Mouse (Mus musculus): Measurements from ENCODE around the gene Csk.

The Csk gene

DNA sequence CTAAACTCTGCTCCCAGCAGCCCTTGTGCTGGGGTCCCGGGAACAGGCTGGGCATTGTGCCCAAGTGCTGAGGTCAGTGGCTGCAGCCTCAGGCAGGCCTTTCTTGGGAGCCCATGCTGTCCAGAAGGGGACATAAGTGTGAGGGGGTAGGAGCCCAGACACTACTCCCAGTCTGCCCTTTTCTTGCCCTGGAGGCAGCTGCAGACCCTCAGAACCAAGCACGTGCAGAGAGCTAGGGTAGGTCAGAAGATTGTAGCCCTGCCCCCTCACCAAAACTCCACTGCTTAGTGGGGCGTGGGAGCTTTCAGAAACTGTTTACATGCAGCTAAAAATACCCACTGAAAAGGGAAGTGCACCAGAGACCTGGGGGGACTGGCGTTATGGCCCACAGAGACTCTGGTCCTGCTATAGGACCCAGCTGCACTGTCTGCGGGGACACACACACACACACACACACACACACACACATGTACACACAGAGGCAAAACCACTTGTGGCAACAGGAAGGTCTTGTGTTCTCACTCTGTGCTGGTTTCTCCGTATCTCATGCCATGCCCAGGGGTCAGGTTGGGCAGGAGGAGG lies 15.6 kb downstream of the Csk start:
- DNase-seq, result no peak

DNA sequence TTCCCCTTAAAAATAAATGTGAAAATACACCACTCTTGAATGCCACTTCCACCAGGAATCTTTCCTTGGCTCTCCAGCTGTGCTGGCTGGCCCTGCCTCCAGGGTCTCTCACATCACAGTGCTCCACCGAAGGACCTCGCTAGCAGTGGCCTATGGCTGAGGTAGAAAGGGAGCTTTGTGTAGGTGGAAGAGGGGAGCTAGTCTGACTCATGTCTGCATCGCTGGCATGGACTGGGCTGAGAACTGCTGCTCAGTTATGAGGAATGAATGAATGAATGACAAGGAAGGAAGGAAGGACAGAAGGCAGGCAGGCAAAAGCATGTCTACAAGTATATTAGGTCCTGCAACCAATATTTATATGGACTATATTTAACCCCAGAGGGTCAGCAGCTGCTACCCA lies 16.2 kb downstream of the Csk start:
- no peak for DNase-seq

DNA sequence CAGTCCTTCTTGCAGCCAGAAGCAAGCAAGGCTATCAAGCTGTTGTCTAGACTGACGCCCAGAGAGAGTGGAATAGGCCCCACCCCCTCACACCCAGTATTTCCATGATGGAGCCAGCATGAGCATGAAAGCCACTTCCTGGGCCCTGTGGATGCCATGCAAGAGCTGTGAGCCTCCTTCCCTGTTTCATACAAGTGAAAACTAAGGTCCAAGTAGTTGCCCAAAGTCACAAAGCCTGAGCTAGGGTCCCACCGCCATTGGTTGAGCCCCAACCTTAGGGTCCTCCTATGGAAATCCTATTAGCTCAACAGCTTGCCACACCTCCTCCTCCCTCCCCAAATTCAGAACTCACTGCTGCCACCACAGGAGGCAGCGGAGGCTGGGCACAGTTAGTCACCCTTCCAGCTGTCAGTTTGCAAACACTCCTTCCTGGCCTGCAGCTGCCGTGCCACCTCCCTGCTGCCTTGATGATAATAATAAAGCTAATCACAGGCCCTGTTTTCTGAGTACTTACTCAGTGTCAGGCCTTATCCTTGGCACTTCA lies 19.9 kb downstream of the Csk start:
- no peak for DNase-seq

DNA sequence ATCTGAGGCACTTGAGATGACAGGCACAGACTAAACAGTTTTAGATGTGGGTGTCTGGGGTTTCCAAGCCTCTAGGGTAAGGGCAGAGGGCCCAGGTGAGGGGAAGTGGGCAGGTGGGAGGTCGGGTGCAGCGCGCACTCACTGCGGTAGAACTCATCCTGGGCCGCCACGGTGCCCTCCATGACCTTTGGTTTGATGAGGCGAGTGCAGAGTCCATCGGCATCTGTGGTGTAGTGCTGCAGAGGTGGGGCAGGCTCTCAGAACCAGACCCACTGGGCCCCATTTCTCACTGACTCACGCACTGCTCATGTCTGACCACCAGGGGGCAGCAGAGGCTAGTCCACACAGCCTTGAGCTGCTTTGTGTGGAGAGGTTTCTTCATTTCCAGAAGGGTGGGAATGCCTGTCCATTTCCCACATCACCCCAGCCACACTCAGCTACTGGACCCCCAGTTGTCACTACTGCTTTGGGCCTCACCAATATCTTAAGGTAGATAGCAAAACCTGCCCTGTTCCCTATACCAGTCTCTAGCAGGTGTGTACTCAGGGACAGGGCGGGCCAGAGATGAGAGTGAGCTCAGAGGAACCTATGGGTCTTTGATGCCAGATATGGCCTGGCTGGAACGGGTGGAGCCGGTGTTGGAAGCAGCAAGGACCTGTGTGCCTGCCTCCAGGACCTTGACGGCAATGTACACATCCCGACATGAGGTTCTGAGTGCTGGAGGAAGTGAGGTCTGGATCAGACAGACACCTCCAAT lies 24.1 kb downstream of the Csk start:
- peak; percentile 81 for DNase-seq

DNA sequence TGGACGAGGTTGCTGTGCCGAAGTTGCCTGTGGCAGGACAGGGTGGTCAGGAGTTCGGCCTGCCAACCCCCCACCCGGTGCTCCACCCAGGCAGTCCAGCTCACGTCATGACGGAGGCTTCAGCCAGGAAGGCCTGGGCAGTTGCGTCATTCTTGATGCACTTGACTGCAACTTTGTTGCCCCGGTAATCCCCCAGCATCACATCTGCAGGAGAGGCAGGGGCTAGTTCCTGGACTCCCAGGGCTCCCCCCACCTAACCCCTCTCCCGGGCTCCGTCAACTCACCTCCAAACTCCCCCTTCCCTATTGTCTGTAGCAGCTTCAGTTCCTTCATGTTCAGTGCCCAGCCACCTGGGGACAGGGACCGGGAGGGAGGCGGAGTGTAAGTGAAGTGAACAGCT lies 24.7 kb downstream of the Csk start:
- DNase-seq, result no peak

DNA sequence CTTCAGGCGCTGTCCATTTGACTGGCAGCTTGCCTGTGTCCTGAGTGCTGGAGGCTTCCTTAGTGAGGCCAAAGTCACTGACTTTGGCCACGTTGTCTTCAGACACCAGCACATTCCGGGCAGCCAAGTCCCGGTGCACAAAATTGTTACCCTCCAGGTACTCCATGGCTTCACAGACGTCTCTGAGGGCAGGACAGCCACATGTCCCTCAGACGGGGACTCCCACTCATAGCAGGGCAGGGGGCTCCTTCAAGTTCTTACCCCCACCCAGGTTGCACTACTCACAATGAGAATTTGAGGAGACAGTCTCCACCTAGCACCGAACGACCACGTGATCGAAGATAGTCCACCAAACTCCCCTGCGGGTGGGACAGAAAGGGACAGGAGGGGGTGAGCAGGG lies 25.5 kb downstream of the Csk start:
- no peak for DNase-seq

DNA sequence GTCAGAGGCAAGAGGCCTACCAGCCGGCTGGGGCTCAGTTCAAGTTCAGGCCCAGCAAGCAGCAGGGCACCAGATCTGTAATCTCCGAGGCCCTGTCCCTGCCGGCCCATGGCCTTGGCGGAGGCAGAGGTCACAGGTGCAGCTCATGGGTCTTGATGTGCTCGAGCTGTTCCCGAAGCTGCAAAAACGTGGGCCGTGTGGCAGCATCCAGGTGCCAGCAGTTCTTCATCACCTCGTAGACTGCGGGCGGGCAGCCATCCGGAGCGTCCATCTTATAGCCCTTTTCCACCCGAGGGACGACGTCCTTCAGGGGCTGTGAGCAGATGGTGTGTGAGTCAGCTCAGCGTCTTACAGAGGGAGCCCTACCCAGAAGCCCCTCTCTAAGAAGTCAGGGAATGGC lies 26.2 kb downstream of the Csk start:
- no peak for DNase-seq

DNA sequence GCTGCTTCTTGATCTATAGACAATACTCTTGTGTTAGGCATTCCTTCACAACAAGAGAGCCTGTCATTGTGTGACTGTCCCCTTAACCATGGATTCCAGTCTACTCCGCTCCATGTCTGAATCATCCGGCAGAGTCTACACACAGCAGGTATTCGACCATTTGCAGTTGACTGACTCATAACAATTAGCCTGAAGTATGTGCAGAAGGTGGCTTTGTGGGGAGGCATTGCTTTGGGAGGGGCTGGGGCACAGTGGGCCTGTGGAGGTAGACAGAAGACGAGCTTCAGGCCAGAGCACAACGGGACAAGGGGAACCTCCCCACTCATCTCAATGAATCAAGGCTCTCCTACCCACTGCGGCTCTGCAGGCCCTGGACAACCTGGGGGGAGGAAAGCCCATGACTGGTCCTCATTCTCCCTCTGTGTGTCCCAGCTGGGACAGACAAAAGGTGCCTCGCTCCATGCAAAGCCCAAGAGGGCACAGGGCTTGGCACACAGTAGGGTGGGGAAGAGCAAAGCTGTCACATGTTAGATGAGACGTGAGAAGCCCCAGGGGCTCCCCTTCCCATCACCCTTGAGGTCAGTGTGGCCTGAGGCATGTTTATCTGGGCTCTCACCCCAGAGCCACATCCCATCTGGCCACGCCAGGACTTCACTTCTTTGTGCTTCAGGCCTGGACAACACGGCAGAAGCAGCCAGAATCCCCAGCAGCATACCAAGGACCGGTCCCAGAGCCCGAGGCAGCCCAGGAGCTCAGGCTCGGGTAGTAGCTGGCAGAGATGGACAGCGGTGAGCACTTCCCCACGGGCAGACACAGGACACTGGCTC lies 27.5 kb downstream of the Csk start:
- DNase-seq, result no peak

DNA sequence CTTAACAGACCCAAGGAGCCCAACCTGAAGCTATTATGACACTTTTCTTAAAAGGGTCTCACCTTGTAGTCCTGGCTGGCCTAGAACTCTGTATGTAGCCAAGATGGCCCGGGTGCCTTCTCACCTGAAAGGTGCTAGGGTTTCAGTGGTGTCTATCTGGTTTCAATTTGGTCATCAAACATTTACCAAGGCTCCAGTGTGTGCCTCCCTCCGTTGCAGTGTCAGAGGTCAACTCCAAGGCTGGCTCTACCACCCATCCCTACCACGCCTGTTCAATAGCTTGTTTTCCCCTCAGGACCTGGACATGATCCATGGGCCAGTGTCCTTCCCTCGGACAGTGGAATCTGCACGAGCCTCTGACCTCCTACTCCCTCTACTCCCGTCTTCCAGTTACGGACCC lies 29.1 kb downstream of the Csk start:
- no peak for DNase-seq

DNA sequence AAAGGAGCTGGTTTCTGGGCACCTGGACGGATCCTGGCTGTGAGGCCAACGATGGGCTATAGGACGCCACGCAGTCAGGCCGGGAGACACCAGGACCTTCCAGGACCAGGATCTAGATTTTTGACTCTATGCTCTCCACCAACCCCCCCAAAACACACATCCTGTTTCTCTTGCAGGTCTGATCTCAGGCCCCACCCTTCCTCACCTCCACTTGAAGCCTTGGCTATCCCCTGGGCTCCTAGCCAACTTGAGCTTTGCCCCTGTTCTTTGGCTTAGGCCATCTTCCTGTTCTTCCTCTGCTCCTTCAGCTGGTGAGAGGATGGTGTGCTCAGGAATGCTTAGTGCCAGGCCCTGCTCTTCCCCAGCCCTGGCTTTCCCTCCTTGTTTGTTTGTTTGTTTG lies 32.8 kb downstream of the Csk start, which contains the start of gene Lman1l:
Lman1l (minus strand) TSS at position 101 of the 400 bp plus-strand sequence.
- no peak for DNase-seq

DNA sequence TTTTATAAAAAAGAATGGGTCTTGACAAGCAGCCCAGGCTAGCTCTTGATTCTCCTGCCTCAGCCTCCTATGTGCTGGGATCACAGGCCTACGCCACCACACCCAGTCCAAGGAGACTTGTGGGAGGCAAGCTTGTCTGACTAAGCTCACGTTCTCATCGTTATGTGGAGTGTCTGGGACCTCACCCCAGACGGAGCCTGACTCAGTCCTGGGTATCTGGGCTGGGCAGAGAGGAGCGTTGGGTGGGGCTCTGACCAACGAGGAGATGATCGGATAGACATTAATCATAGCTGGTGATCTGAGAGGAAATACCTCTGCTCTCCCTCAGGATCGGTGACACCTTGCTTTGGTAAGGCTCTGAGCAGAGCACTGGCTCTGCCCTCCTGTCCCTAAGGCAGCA lies 34.6 kb downstream of the Csk start:
- no peak for DNase-seq

DNA sequence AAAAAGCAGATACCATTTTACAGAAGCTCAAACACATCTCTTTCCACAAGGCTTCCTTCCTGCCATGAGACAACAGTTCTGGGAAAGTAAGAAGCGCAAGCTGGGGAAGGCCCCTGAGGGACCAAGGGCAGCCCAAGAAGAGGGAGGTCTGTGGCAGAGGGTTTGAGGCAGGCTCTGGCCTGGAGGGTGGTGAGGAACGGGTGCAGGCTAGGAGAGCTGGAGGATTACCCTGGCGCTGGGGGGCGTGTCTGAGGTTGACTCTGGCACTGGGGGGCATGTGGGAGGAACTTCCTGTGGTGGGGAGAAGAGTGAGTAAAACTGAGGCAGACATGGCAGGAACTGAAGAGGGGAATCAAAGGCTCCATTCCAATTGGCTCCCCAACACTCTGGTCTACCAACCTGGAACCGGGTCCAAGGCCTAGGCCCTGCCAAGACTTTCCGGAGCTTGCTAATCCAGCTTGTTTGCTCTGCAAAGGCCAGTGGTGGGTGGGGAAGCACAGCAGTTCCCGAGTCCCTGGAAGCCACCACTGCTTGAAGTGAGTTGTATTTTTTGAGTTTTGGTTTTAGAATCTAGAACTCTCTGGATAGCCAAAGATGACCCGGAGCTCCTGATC lies 35.8 kb downstream of the Csk start:
- DNase-seq, result no peak

DNA sequence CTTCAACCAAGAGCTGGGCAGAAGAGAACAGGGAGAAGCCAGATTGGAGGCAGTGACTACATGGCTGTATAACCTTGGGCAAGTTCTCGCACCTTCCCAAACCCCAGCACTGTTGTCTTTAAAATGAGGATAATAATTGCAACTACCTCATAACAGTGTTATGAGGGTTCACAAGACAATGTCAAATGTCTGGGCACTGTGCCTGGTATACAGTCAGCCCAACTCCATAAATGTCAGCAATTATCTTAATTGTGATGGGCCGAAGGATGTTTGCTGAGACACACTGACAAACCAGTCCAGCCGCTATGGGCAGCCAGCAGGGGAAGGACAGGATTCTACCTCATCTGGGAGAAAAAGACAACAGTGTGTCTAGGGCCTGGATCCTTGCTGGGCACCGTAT lies 38.6 kb downstream of the Csk start:
- no peak for DNase-seq

DNA sequence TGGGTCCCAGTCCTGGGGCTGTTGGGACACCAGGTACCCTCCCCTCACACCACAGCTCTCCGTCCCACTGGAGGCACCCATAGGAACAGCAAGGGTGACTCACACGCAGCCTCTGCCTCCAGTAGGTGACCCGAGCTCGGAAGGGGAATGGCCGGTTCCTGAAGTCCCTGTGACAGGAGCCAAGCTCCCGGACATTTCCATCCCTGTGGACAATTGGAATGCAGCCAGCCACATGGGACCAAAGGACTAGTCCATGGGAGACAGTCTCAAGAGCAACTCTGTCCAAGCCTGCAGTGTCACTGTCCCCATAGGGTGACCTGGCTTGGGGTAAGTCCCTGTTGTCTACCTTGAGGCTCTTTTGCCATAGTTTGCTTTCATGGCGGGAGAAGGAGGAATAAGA lies 39.5 kb downstream of the Csk start:
- DNase-seq, result no peak

DNA sequence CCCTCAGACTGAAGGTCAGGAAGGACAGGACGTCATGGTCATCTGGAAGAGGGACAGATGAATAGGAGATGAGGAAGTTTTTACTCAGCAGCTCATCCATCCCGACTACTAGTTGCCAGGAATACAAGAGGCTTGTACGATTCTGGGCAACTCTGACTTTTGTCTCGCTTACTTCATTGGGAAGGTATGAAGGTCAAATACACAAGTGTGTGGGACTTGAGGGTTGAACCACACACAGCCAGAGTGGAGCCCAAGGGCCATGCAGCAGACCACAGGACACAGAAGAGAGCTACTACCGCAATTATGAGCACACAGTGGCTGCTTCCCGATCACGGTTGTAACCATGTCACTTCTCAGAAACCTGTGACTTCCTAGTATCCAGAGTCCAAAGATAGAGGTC lies 40.8 kb downstream of the Csk start:
- no peak for DNase-seq

DNA sequence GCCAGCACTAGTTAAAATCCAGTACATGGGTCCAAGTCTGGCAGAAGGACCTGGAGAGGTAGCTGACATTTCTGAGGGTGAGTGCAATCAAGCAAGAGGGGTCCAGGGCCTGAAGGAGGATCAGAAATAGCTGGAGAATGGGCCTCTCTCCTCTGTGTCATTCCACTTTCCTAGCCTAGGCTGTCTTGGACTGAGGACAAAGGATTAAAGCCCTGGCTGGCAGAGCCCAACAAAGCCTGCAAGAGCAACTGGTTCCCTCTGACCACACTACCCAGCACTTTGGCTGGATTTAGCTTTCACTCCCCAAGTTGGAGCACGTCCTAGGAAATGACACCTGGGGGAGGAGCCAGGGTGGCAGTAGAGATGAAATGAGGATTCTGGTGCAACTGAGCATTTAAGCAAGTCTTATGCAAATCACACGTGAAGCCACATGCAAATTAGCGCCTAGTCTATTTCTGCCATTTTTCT lies 43.0 kb downstream of the Csk start:
- DNase-seq, result no peak

DNA sequence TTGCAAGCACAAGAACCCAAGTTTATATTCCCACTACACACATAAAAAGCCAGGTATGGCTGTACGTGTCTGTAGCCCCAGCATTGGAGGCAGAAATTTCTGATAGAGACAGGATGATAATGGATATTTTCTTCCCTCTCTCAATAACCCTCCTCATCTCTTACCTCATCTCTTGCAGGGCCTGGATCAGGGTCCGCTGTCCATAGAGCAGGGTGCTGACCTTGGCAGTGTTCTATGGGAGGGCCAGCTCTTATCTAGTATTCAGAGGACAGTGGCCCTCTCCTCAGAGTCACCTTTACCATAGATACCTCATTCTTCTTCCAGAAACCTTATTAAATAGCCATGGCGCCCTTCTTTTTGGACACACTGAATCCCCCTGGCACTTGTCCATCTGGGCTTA lies 43.6 kb downstream of the Csk start:
- DNase-seq, result no peak

DNA sequence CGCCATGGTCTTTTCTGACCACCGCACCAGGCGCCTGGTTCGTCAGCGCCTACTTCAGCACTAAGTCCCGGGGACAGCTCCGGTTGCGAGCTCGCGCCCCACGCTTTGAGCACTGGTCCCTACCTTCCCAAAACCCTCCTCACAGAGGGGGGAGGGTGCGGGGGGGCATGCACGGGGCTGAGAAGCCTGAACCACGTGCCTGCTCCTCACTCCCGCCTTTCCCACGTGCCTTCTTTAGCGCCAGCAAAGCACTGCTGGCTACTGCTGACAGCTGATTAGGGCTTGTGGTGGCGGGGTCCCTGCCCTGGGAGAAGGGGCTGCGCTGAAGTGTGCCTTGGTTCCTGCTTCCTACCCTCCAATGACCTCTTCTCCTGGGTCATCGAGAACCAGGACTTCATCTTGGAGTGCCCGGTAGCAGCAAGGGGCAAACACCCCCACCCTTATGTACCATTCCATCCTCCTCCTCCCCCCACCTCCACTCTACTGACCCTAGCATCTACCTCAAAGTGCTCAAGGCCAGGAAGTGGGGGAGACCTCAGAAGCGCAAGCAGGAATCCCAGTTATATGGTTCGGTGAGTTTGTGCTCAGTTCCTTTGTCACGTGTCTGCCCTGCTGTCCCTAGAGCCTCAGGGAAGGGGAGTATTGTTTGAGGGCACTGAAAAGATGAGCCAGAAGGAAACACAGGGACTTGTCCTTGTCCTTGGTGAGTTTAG lies 47.1 kb downstream of the Csk start, which contains the start of gene Cplx3:
Cplx3 (minus strand) TSS at position 143 of the 713 bp plus-strand sequence.
- no peak for DNase-seq

DNA sequence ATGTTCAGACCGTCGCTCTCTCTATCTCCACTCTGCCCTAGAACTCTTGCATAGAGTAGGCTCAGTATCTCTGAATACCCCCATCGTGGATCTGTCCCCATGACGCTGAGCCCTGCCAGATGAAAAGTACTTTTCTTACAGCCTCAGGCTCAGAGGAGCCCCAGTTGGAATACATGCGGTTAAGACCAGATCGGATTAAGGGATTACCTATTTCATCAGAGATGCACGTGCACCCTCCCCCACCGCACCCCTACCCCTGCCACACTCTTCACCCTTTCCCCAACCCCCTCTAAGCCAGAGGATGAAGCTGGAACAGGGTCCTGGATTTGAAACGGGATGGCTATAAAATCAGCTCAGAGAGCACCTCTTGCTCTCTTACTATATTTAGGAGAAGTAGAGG lies 47.9 kb downstream of the Csk start:
- DNase-seq, result no peak

DNA sequence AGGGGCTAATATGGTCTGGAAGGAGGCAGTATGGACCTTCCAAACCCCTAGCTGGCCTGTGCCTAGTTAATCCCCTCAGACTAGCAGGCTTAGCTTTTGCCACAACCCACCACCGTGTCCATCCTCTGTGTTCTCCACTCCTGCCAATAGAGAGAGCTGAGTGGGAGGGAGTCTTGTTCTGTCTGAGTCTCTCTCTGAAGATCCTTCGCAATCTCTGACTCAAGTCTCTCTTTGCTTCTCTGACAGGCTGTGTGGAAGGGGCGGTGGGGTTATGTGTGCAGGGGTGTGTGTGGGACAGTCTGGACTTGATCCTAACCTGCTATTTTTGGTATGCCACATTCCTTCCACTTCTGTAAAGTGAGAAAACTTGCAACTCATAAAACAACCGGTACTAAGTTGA lies 48.6 kb downstream of the Csk start:
- DNase-seq, result no peak

DNA sequence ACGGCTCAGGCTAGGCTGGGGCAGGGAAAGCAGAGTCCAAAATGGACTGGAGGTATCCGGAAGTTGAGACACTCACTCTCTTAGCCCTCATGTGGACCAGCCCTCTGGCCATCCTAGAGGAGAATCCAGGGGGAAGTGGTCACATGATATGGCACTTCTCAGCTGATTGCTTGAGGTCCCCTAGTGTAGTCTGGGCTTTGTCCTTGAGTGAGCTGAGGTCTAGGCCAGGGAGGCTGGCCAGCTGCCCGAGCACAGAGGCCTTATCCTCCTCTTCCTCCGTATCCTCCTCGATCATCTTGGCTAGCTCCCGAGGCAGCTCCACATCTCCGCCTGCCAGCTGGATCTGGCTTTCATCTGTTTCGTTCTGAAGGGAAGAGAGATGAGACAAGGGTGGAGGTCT lies 51.3 kb downstream of the Csk start:
- DNase-seq, result no peak

DNA sequence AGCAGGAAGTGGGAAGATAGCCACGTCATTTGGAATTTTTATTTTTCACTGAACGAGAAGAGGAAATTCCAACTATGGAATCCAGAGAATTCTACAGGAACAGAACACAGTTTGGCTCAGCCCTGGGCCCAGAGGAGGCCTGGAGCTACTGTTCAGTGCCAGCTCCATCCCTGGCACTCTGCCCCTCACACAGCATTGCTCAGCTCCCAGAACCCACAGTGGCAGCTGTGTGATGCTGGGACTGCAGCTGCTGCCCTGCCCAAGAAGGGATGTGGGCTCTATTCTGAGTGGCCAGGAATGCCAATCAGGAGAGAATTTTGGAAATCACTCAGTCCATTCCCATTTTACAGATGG lies 52.1 kb downstream of the Csk start:
- DNase-seq, result no peak
